Mouse (Mus musculus): ENCODE measurements around the gene Ephx1.
"Not testable (repeated sequence)": the region's sequence is repeated elsewhere in the genome, so short reads cannot be mapped to it uniquely, and the experiment has no call there.

The Ephx1 gene

DNA sequence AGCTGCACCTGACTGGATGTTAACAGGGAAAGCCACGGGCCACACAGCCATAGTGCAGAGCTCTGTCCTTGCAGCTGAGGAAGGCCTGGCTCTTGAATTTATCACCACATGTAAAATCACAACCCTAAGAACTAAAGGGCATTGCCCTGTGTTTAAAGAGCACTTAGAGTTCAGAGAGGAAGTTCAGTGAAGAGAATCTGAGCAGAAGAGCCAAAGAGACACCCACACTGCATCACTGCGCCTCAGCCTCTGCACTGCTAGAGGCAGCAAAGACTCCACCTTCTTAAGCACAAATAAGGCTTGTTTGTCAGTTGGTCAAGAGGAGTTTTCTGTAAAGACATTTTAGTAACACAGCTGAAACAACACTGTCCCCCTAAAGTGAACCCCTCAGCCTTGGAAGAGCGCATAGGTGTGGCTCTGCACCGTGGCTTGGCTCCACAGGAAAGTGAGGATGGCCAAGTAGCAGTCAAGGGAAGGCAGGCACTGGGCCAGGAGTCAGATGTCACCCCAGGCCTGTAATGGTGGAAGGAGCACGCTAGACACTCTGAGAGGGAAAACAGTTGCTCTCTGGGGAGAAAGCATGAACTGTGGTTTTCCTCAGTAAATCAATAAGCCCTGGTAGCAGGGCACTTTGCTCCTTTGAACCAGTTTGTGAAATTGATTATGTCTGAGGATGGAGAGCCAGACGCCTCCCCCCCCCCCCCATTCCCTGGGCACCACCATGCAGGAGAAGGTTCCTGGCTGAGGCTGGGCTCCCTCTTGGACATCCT, 5.8 kb downstream of the Ephx1 start:
- DNase-seq (ENCODE audit: low spot score in 2 of 2), result peak in 1 of 2 experiments; percentile 45

DNA sequence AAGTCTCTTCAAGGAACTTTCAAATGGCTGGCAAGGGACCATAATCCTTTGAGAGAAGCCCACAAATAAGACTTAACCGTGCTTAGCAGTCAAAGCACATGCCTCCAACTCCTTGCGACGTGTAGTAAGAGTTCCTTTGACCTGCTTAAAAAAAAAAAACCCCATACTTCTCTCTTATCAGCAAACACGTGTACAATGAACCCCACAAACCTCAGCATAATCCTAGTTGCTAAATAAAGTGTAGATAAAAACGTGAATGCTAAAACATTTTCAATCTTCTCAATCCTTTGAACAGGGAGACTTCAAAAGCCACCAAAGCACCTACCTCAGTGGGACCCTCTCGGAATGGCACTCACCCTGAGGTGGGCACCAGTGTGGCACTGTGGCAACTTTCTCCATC, 7.3 kb downstream of the Ephx1 start:
- no peak for DNase-seq (ENCODE audit: low spot score in 2 of 2)

DNA sequence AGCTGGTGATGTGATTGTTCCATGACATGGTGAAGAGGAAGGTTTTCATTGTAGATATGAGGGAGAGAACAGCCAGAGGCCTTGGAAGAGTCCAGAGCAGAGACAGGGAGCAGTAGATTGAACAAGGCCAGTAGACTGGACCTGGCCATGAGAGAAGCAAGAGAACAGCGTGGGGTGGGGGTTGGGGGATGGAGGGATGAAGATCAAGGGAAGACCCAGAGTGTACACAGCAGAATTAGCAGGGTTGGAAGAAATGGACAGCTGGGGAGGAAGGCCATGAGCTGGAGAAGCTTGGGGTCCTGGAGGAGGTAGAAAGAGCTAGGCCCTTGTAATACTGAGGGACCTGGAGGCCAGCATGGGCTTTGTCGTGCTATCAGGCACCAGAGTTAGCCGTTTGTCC, 8.3 kb downstream of the Ephx1 start:
- no peak for DNase-seq (ENCODE audit: low spot score in 2 of 2)

DNA sequence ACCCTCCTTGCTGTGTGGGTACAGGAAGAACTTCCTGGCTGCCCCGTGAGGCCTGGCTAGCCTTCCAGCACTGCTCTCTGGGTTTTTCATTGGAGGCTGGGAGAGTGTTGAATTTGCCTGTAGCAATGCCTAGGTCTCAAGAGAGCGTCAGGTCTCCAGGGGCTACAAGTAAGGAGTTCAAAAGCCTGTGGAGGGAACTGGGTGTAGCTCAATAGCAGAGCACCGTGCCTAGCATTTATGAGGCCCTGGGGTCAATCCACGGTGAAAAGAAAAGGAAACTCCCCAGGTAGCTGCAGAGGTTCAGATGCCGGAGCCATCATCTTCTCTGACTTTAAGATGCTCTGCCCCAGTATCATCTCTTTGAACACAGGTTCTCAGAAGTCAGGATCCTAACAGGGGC, 9.1 kb downstream of the Ephx1 start:
- no peak for DNase-seq (ENCODE audit: low spot score in 2 of 2)

DNA sequence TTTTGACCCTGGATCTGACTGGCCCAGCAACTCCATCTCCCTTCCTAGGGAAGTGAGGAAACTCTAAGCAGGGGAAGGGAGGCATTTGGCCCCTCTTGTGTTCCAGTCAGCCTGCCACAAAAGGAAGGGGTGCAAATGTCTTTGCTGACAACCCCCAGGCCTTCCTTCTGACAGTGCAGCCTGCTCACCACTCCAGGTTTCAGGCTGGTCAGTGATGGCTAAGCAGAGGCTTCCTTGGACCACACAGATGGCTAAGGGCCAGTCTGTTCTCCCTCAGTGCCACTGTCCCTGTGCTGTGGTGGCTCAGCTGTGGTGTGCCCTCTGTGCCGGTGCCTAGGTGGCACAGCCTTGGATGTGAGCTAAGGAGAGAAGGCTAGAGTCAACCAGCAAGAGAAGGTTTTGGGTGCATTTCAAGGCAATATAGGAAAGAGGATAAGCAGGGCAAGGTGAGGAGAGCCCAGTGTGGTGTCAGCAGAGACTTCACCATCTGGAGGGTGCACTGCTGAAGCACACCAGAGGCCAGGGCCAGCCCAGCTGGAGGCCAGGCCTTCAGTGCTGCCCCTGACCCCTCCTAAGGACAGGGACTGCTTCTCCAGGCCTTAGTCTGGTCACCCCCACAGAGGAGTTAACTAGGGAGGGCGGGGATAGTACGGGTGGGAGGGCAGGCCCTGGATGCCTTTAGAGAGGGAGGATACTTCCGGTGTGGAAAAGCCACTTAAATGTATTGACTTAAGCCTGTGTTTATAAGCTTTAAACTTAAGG, 10.4 kb downstream of the Ephx1 start:
- DNase-seq (ENCODE audit: low spot score in 2 of 2), result no peak

DNA sequence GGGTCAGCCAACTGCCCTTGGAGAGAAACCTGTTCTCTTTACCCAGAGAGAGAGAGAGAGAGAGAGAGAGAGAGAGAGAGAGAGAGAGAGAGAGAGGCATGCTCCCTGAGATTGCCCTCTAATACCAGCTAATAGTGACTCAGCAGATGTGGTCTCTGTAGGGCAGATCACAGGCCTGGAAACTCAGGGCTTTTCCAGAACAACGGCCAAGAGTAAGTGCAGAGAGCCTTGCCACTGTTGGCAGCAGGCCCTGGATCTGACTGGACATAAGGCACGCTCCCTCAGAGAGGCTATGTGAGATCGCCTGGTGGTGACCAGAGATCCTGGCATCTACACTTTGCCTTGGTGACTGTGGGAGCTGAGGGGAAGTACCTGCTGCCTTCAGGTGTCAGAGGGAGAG, 10.9 kb downstream of the Ephx1 start:
- DNase-seq (ENCODE audit: low spot score in 2 of 2), result no peak

DNA sequence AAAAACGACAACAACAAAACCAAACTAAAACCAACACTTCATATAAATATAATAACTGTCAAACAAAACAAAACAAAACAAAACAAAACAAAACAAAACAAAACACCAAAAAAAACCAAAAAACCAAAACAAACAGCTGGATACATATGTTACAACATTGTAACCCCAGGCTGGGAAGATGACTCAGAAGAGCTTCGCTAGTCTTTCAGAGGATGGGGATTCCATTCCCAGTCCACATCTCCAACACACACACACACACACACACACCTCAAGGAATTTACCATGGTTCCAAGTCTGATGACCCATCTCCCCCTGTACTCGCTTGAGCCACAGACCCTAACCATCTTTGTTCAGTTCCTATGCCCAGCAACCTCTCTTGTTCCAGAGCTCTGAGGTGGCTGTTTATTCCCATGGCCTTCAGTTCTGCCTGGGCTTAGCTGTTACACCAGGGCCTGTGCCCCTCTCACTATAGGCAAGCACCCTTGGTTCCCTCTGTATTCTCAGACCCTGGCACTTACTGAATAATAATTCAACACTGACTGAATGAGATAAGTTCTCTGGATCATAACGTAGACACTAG, 11.6 kb downstream of the Ephx1 start:
- no peak for DNase-seq (ENCODE audit: low spot score in 2 of 2)

DNA sequence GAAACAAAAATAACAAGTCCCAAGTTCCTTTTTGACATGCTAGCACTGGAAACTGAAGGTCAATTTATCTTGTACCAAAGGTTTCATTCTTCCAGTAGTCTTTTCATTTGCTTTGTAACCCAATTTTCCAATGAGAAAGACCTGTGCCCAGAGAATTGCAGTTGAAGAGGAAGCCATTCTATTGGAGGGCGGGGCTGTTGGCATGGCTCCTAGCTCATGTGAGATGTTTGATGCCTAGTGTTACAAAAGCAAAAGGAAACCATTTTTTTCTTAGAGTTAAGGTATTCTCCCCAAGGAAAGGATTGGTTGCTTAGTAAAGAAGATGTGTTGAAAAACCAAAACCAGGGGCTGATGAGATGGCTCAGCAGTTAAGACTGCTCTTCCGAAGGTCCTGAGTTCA, 12.4 kb downstream of the Ephx1 start:
- no peak for DNase-seq (ENCODE audit: low spot score in 2 of 2)

DNA sequence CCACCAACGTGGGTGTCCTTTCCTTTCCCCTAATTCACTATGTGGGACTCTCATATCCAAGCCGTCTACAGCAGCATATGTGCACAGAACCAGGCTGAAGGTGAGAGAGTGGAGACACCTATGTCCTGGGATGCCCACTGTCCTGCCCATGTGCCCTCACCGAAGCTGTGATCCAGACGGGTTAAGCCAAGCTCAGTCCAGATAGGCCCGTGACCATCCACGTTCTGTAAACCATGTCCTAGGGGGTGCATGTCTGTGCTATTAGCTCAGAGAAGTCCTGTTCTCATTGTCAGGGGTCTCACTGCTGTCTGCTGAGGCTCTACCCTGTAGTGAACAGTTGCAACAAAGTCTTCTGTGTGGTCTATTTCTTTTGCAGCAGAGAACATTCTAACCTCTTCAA, 12.9 kb downstream of the Ephx1 start:
- DNase-seq (ENCODE audit: low spot score in 2 of 2), result no peak

DNA sequence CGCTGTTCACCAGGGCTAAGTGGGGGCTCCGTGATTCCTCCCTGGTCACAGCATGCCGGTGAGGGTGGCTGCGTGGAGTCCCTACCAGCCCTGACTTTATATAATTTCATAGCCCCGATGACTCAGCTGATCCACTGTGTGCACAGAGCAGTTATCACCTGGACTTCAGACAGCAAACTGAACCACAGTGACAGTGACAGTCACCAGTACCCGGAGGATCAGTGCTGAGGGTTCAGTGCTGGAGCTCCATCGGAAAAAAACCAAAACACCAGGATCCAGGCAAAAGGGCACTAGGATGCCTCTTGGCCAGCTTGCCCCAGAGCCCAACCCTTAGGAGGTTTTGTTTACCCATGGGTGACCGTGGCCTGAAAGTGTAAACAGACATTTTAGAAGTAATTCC, 15.4 kb downstream of the Ephx1 start:
- DNase-seq (ENCODE audit: low spot score in 2 of 2), result no peak

DNA sequence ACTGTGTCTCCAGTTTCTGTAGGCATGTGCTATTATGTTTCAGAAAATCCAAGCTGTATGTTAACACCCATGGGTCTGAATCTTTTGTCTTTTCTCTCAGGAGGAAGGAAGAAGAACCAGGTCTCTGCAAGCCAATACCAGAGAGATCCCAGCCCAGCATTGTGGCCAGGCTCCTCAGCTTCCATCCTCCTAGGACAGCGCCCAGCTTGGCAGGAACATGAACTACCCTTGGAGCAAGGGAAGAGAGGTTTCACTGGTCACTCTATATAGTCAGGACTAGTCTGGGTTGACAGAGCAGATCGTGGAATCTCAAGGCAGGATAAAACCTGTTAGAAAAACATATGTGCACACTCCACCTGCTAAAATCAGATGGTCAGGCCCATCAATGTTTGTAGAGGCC, 16.9 kb downstream of the Ephx1 start:
- DNase-seq (ENCODE audit: low spot score in 2 of 2), result peak in 1 of 2 experiments; percentile 13

DNA sequence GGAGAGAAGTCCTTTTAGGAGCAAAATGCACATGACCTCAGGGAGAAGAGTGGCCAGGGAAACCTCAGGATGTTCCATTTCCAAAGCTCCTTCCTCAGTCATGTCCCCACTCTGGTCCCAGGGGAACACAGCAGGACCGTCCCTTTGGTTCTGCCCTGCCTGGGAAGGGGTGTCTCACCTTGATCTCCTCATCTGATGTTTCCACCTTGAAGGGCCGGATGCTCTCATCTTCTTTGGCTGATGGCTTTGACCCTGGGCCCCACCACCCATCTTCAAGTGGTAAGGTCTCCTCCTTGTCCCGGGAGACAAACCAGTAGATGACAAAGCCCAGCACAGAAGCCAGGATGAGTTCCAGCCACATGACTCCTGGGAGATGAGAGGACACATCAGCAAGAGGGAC, 19.1 kb downstream of the Ephx1 start:
- DNase-seq (ENCODE audit: low spot score in 2 of 2), result no peak

DNA sequence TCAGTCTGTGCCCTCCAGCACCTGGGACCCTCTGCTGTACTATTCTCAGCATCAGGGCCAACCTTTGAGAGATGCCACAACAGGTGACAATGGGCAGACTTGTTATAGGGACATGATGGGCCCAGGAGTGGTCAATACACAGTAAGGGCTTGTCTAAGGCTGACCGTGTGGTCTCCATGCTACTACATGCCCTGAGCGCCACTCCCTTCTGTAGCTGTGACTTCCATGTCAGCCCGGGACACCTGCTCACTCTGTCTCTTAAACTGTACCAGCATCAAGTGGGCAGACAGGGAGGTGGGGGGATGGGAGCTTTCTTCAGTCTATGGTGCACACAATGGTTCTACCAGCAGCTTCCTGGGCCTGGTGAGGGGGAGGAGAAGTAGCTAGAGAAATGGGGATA, 19.5 kb downstream of the Ephx1 start:
- DNase-seq (ENCODE audit: low spot score in 2 of 2), result no peak

DNA sequence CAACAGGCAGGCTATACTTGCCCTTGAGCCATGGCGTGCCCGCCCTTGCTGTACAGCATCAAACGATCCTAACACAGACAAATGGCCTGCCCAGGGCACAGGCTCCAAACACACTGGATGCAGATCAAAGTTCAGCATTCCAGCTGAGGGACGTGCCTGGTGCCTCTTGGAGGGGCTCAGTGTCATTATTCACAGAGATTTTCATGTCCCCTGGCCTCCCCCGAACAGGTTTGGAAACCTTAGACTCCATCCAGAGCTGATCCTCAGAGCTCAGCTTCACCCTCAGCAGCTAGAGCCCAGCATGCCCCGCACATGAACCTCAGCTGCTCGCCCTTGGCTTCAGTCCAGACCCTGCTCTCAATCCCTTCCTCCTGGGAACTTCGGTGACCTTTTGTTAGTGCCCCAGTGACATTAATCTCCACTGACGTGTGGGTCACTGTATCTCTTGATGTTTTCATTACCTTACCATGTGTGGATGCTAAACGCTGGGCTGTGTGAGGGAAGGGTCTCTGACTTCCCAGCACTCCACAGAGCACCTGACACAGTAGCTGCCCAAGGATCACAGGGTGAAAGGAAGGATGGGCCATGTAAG, 20.1 kb downstream of the Ephx1 start:
- DNase-seq (ENCODE audit: low spot score in 2 of 2), result no peak

DNA sequence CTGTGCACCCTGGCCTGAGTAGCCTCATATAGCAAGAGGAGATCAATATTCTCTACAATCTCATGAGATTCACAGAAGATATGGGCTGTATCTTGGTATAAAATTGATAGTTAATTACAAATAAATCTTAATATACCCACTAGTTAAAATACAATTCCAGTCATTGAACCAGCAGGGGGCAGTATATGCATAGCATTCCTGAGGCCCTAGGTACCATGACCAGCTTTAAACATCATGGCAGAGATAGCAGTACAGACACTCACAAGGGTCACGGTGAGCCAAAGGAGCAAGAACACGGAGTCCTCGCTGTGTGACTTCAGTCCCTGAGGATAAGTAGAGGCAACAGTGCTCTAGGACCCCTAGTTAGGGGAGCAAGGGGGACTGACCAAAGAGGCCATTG, 28.6 kb downstream of the Ephx1 start:
- no peak for DNase-seq (ENCODE audit: low spot score in 2 of 2)

DNA sequence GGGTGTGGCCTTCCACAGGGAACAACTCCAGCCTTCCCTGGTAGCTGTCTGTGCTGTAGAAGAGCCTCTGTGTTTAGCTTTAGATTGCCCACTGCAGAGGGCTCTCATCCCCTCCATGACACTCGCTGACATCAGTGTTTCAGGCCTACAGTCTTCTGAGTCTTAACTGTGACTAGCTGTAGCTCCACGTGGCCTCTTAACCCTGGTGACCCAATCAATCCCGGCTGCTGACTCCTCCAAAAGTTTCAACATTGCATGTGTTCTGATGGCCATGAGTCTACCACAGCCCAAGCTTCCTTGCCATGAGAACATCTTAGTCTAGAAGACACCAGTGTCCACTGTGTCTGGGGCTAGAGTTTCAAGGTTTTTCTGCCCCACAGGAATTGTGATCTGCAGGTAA, 30.0 kb downstream of the Ephx1 start:
- DNase-seq (ENCODE audit: low spot score in 2 of 2), result no peak

DNA sequence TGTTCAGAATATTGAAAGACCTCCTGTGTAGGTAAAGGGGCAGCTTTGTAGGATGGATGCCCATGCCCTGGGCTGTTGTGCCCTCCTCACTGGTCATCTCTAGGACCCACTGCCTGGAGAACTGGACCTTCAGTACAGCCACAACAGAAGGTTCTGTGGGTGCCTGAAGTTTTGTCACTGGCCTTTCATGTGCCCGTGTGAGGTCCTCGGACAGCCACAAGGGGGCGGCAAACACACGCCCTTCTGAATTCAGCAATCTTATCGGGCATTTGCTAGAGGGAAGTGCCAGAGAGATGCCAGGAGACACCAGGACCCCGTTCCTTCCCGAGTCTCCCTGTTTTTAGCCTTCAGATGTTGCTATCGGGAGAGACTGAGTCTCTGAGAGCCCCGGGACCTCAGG, 32.9 kb downstream of the Ephx1 start:
- peak; percentile 53 to 76 for DNase-seq (ENCODE audit: low spot score in 2 of 2)

DNA sequence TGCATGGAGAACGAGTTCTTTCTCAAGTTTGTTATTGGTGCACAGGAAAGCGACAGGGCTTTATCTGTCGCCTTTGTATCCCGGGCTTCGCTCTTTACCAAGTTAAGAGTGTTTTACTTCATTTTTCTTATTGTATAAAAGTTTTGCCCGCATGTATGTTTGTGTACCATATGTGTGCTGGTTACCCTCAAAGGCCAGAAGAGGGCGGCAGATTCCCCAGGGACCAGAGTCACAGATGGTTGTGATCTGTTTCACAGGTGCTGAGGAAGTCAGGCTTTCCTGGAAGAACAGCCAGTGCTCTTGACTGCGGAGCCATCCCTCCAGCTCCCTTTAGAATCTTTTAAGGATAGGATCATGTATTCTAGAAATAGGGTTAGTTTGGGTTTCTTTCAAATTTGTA, 34.0 kb downstream of the Ephx1 start:
- no peak for DNase-seq (ENCODE audit: low spot score in 2 of 2)

DNA sequence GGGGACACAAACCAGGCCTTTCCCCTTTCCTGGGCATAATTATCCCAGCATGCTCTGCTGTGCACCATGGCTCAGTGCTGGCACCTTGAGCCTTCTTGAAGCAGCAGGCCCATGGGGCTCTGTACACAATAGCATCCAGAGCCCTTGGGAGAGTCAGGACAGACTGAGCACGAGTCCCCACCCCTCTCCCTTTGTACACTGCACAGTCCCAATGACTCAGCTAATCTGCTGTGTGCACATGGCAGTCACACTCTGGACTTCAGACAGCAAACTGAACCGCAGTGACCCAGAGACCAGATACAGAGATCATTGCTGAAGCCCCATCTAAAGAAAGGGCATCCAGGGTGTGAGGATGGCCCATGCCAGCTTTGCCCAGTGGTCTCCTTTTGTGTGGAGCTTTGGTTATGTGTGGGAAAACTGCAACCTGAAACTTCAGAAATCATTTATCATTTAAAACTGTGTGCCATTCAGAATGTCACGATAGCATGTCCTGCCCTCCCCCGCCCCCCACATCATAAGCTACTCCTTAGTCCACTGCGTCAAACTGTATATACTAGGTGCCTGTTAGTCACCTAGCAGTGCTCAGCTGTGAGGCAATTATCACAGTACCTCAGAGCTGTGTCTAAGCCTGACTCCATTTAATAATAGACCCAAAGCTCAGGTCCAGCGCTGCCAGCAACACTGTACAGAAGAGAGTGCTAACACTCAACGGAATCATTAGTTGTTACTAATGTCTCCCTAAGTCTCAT, 39.2 kb downstream of the Ephx1 start:
- DNase-seq (ENCODE audit: low spot score in 2 of 2), result not testable (repeated sequence)

DNA sequence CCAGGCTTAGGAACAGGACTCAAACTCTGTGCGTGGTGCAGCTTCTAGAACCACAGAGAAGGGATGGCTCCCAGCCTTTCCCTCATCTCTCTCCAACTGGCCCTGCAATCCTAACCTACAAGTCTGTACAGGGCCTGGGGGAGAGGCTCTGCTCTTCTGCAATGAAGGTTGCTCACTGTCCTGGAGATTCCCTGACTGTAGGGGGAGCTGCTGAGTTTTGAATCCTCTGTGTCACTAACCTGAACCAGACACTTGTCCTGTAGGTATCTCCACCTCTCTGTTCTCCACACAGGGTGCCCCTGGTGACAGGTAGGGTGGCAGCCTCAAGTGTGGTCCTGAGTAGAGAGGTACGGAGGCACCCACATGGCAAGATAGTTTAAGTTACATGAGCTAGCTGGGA, 40.2 kb downstream of the Ephx1 start:
- DNase-seq (ENCODE audit: low spot score in 2 of 2), result no peak

DNA sequence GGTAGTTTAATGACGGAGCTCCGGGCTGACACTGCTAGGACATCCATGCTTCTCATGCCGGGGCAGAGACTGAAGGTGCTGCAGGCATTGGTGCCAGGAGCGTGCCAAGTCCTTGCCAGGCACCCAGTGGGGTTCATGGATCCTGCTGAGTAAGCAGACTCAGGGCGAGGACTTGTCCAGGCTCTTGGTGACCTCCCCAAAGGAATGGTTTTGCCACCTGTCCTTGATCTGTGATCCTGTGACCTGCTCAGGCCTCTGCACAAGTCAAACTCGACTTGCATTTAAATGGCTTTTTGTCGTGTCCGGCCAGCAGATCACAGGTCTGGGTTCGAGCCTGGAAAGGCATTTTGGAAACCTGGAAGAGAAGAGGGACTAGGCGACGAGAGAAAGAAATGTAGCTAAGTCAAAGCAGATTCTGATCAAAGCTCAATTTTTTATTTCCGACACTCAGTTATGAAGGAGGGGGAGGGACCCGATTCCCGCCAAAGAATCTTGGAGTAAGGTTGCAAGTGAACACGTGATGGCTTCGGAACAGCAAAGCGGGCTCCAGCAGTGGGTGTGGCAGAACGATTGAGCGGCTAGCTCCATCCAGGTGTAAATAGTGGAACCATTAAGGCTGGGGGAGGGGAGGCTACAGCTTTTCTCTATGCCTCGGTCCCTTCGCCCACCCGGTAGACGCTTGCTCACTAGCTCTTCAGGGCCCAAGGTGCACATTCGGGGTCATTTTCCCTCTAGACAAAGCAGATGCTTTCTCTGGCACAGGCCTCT, 41.0 kb downstream of the Ephx1 start:
- no peak for DNase-seq (ENCODE audit: low spot score in 2 of 2)
